In the genomic region with DNA sequence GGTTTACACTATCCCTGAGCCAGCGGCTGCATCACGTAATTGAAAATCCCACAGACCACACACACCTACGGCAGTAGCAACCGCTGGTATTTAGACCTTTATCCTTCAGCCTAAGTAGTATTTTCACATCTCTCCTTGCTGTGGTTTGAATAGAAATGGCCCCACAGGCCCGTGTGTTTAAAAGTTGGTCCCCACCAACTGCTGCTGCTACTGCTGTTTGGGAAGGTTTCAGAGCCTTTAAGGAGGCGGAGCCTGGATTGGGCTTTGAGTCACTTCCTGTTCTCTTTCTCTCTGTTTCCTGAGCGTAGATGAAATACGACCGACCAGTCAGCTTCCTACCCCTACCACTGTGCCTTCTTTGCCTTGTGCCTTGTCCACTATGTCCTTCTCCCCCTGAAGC, we compare ENCODE assay signal across 13 mouse cellular contexts.
DNase-seq lines count a peak whose midpoint lies in the region; ATAC-seq and TF ChIP-seq lines count a peak whose summit lies in the region.
"Had no signal": no experiment of that assay in that cellular context is flagged by ENCODE, and none has a peak within 500 bp of the region (broad histone marks: within the 10 kb centered on the region; RNA-seq: fewer than 3 reads in every experiment).

No protein-coding gene starts in this region.

- no peak for TF ChIP-seq CTCF in gastrocnemius, adult 2 months (IDR thresholded peaks at IDR 0.05)
- TF ChIP-seq CTCF in layer of hippocampus, adult 2 months (conservative IDR thresholded peaks at IDR 0.05) = no peak

- no peak overlapping the region for H3K9ac ChIP-seq in liver, embryonic 11.5 days (ENCODE audit: low read depth, low read length)
- H3K9ac ChIP-seq: liver, embryonic 13.5 days; stomach, embryonic 15.5 days had no signal

- intact Hi-C loops in gastrocnemius, adult 2 months (cut with DNase I) = loop anchor here (5.0 kb wide), 1 partner anchor 32 kb away; no protein-coding TSS in a partner anchor
- intact Hi-C loops in gastrocnemius, postnatal 36 days (cut with DNase I) = no loop called here

- no peaks in the 10 kb centered on the region for H3K9me3 ChIP-seq in liver, embryonic 11.5 days (ENCODE audit: control insufficient read depth, low read length)
- H3K9me3 ChIP-seq: liver, embryonic 13.5 days; stomach, embryonic 15.5 days had no signal

- H3K36me3 ChIP-seq in liver, embryonic 11.5 days (ENCODE audit: control insufficient read depth, insufficient read depth, low read length) = no peaks in the 10 kb centered on the region
- H3K36me3 ChIP-seq: liver, embryonic 13.5 days; stomach, embryonic 15.5 days had no signal

- H3K4me1 ChIP-seq in liver, embryonic 11.5 days (replicated peaks; ENCODE audit: control insufficient read depth, insufficient read depth, low read length) = peaks cover 4% of the 10 kb centered on the region; the same call in 1 of the 2 replicates

- peak overlapping the region; percentile 90 for H3K27ac ChIP-seq in gastrocnemius, adult 2 months
- H3K27ac ChIP-seq in layer of hippocampus, adult 2 months = peak overlapping the region; percentile 83
- H3K27ac ChIP-seq in liver, embryonic 11.5 days (ENCODE audit: low read depth, low read length) = no peak overlapping the region

- ATAC-seq in CD4-positive, CD25-positive, alpha-beta regulatory T cell, adult 4 months = peak; percentile 76
- ATAC-seq in monocyte, adult 5-6 weeks (replicated peaks; ENCODE audit: insufficient number of reproducible peaks, low FRiP score, low TSS enrichment, poor library complexity, severe bottlenecking) = peak; percentile 41; the same call in 1 of the 2 replicates
- ATAC-seq in liver, embryonic 11.5 days (replicated peaks; ENCODE audit: low FRiP score) = no peak

- WGBS in liver, embryonic 11.5 days = 76% methylated on average over 9 of the region's 9 CpGs

- no peaks in the 10 kb centered on the region for H3K27me3 ChIP-seq in liver, embryonic 11.5 days (replicated peaks; ENCODE audit: control insufficient read depth, insufficient read depth, low read length)
- H3K27me3 ChIP-seq: CH12.LX; liver, embryonic 13.5 days; stomach, embryonic 15.5 days had no signal

- no peak for DNase-seq in gastrocnemius, adult 2 months
- DNase-seq in gastrocnemius, postnatal 36 days = no peak
- DNase-seq in layer of hippocampus, adult 2 months (ENCODE audit: low spot score in 2 of 2) = no peak
- DNase-seq in layer of hippocampus, postnatal 25 days (ENCODE audit: extremely low spot score in 1 of 2, low spot score in 1 of 2) = no peak
- DNase-seq in liver, embryonic 11.5 days (ENCODE audit: low spot score) = no peak
- no peak for DNase-seq in retina, postnatal 1 day
- DNase-seq: cerebellum, postnatal 10 days; kidney, adult 8-10 months; liver, embryonic 13.5 days had no signal

- no peak overlapping the region for H3K4me2 ChIP-seq in liver, embryonic 11.5 days
- H3K4me2 ChIP-seq: liver, embryonic 13.5 days; stomach, embryonic 15.5 days had no signal

- no peak overlapping the region for H3K4me3 ChIP-seq in gastrocnemius, adult 2 months
- H3K4me3 ChIP-seq in layer of hippocampus, adult 2 months = no peak overlapping the region
- no peak overlapping the region for H3K4me3 ChIP-seq in liver, embryonic 11.5 days (ENCODE audit: low read depth, low read length)
- H3K4me3 ChIP-seq: liver, embryonic 13.5 days; stomach, embryonic 15.5 days had no signal
